Mouse (Mus musculus): Measurements from ENCODE around the gene Erc2. TPM values are rescaled to one million over a fixed set of nuclear protein-coding genes. Genes with fewer than 3 reads are reported as not detected.

Gene Erc2
- polyA plus RNA-seq, 1 experiment from 2014 or later = 4.3 TPM

GRCm38 (mm10) chr14:28509441-28510340 lies 887.5 kb downstream of the Erc2 start:
- Histone ChIP-seq H3K4me2 (ENCODE audit: low read depth, low read length) (peak overlapping the region; percentile 84), H3K27me3 (replicated peaks; ENCODE audit: control insufficient read depth, insufficient read depth, low read length) (peaks cover 9% of the 10 kb centered on the region; the same call in 1 of the 2 replicates), H3K27ac (replicated peaks; ENCODE audit: low read depth, low read length) (peak overlapping the region; percentile 99), H3K36me3 (ENCODE audit: control insufficient read depth, insufficient read depth, low read length) (peaks cover 33% of the 10 kb centered on the region), H3K9ac (ENCODE audit: low read depth, low read length) (peak overlapping the region; percentile 96), H3K4me3 (ENCODE audit: low read depth, low read length) (peak overlapping the region; percentile 86), H3K9me3 (ENCODE audit: control insufficient read depth, low read length) (no peaks in the 10 kb centered on the region), H3K4me1 (ENCODE audit: control insufficient read depth, insufficient read depth, low read length) (0 out of 2 replicates have a peak, but pooled peaks cover 3% of the 10 kb centered on the region)
- 0% methylated on average over 41 of the region's 47 CpGs for WGBS
- ATAC-seq (ENCODE audit: low read depth) (peak; percentile 32; the same call in 1 of the 2 replicates), DNase-seq (ENCODE audit: low spot score) (peak; percentile 83)

GRCm38 (mm10) chr14:28510341-28511028 lies 888.3 kb downstream of the Erc2 start:
- H3K4me1 ChIP-seq (ENCODE audit: control insufficient read depth, insufficient read depth, low read length) = 0 out of 2 replicates have a peak, but pooled peaks cover 6% of the 10 kb centered on the region
- H3K4me2 ChIP-seq (ENCODE audit: low read depth, low read length) = peak overlapping the region; percentile 84
- peak; percentile 23; the same call in 1 of the 2 replicates for ATAC-seq (ENCODE audit: low read depth)
- H3K9ac ChIP-seq (ENCODE audit: low read depth, low read length) = peak overlapping the region; percentile 96
- under 1% methylated on average over 29 of the region's 29 CpGs for WGBS
- DNase-seq (ENCODE audit: low spot score) = peak; percentile 50
- peak overlapping the region; percentile 99 for H3K27ac ChIP-seq (replicated peaks; ENCODE audit: low read depth, low read length)
- H3K4me3 ChIP-seq (ENCODE audit: low read depth, low read length) = peak overlapping the region; percentile 86
- H3K27me3 ChIP-seq (replicated peaks; ENCODE audit: control insufficient read depth, insufficient read depth, low read length) = peaks cover 9% of the 10 kb centered on the region; the same call in 1 of the 2 replicates
- peaks cover 37% of the 10 kb centered on the region for H3K36me3 ChIP-seq (ENCODE audit: control insufficient read depth, insufficient read depth, low read length)
- H3K9me3 ChIP-seq (ENCODE audit: control insufficient read depth, low read length) = no peaks in the 10 kb centered on the region

GRCm38 (mm10) chr14:28511029-28511651 lies 888.9 kb downstream of the Erc2 start:
- Histone ChIP-seq H3K27ac (replicated peaks; ENCODE audit: low read depth, low read length) (peak overlapping the region; percentile 99), H3K9me3 (ENCODE audit: control insufficient read depth, low read length) (no peaks in the 10 kb centered on the region), H3K4me1 (ENCODE audit: control insufficient read depth, insufficient read depth, low read length) (0 out of 2 replicates have a peak, but pooled peaks cover 6% of the 10 kb centered on the region), H3K27me3 (replicated peaks; ENCODE audit: control insufficient read depth, insufficient read depth, low read length) (peaks cover 9% of the 10 kb centered on the region; the same call in 1 of the 2 replicates), H3K4me2 (ENCODE audit: low read depth, low read length) (peak overlapping the region; percentile 84), H3K4me3 (ENCODE audit: low read depth, low read length) (peak overlapping the region; percentile 86), H3K36me3 (ENCODE audit: control insufficient read depth, insufficient read depth, low read length) (peaks cover 43% of the 10 kb centered on the region), H3K9ac (ENCODE audit: low read depth, low read length) (peak overlapping the region; percentile 96)
- under 1% methylated on average over 36 of the region's 41 CpGs for WGBS
- no peak; the same call in 1 of the 2 replicates for ATAC-seq (ENCODE audit: low read depth)
- DNase-seq (ENCODE audit: low spot score) = peak; percentile 76

DNA sequence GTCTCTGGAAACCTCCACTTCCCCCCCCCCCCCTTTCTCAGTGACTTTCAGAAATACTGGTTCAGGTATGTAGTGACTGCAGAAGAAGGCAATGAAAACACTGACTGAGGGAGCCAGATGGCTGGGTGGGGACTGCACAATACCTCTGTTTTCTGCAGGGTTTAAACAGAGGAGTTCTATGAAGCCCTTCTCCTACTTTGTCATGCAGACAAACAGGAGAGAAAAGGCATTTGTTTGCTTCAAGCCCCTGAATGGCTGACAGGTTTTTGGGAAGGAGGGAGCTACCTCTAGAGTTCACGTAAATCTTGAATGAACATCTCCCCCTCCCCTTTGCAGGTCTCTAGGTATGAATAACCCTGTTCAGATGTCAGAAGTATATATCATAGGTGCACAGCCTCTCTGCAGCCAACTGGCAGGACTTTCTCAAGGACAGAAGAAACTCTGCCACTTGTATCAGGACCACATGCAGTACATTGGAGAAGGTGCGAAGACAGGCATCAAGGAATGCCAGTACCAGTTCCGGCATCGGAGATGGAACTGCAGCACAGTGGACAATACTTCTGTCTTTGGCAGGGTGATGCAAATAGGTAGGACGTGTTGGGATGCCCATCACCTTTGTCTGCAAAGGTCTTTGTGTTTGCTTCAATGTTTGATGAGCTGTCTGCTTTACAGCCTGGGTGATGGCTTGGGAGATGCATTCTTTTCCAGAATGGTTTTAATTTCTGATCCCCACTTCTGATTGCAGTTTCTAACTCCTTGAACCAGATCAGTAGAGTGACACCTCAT lies 890.8 kb downstream of the Erc2 start:
- H3K4me2 ChIP-seq (ENCODE audit: low read depth, low read length) = peak overlapping the region; percentile 84
- H3K27me3 ChIP-seq (replicated peaks; ENCODE audit: control insufficient read depth, insufficient read depth, low read length) = peaks cover 9% of the 10 kb centered on the region; the same call in 1 of the 2 replicates
- H3K36me3 ChIP-seq (ENCODE audit: control insufficient read depth, insufficient read depth, low read length) = peaks cover 59% of the 10 kb centered on the region
- H3K4me1 ChIP-seq (ENCODE audit: control insufficient read depth, insufficient read depth, low read length) = 0 out of 2 replicates have a peak, but pooled peaks cover 6% of the 10 kb centered on the region
- peak overlapping the region; percentile 99 for H3K27ac ChIP-seq (replicated peaks; ENCODE audit: low read depth, low read length)
- peak overlapping the region; percentile 86 for H3K4me3 ChIP-seq (ENCODE audit: low read depth, low read length)
- no peak for DNase-seq (ENCODE audit: low spot score)
- no peak for ATAC-seq (ENCODE audit: low read depth)
- 75% methylated on average over 5 of the region's 5 CpGs for WGBS
- peak overlapping the region; percentile 96 for H3K9ac ChIP-seq (ENCODE audit: low read depth, low read length)
- no peaks in the 10 kb centered on the region for H3K9me3 ChIP-seq (ENCODE audit: control insufficient read depth, low read length)

- Histone ChIP-seq H3K27me3 (replicated peaks; ENCODE audit: control insufficient read depth, insufficient read depth, low read length) (peaks cover 3% of the 10 kb centered on the region; the same call in 1 of the 2 replicates), H3K4me3 (ENCODE audit: low read depth, low read length) (peak overlapping the region; percentile 86), H3K27ac (replicated peaks; ENCODE audit: low read depth, low read length) (peak overlapping the region; percentile 99), H3K9me3 (ENCODE audit: control insufficient read depth, low read length) (no peaks in the 10 kb centered on the region), H3K9ac (ENCODE audit: low read depth, low read length) (peak overlapping the region; percentile 96), H3K4me1 (ENCODE audit: control insufficient read depth, insufficient read depth, low read length) (0 out of 2 replicates have a peak, but pooled peaks cover 6% of the 10 kb centered on the region), H3K4me2 (ENCODE audit: low read depth, low read length) (peak overlapping the region; percentile 84), H3K36me3 (ENCODE audit: control insufficient read depth, insufficient read depth, low read length) (peaks cover 68% of the 10 kb centered on the region)
- DNase-seq (ENCODE audit: low spot score) (no peak), ATAC-seq (ENCODE audit: low read depth) (no peak)
- 43% methylated on average over 2 of the region's 2 CpGs for WGBS
Measured at GRCm38 (mm10) chr14:28514171-28514570, 891.9 kb downstream of the Erc2 start.

- Histone ChIP-seq H3K4me2 (ENCODE audit: low read depth, low read length) (peak overlapping the region; percentile 84), H3K27ac (replicated peaks; ENCODE audit: low read depth, low read length) (peak overlapping the region; percentile 65; the same call in 1 of the 2 replicates), H3K4me1 (ENCODE audit: control insufficient read depth, insufficient read depth, low read length) (0 out of 2 replicates have a peak, but pooled peaks cover 6% of the 10 kb centered on the region), H3K27me3 (replicated peaks; ENCODE audit: control insufficient read depth, insufficient read depth, low read length) (peaks cover 3% of the 10 kb centered on the region; the same call in 1 of the 2 replicates), H3K36me3 (ENCODE audit: control insufficient read depth, insufficient read depth, low read length) (peaks cover 79% of the 10 kb centered on the region), H3K9ac (ENCODE audit: low read depth, low read length) (peak overlapping the region; percentile 96), H3K4me3 (ENCODE audit: low read depth, low read length) (peak overlapping the region; percentile 86), H3K9me3 (ENCODE audit: control insufficient read depth, low read length) (no peaks in the 10 kb centered on the region)
- 43% methylated on average over 6 of the region's 6 CpGs for WGBS
- DNase-seq (ENCODE audit: low spot score) (no peak), ATAC-seq (ENCODE audit: low read depth) (no peak)
Measured at GRCm38 (mm10) chr14:28515331-28515730, 893.1 kb downstream of the Erc2 start.

DNA sequence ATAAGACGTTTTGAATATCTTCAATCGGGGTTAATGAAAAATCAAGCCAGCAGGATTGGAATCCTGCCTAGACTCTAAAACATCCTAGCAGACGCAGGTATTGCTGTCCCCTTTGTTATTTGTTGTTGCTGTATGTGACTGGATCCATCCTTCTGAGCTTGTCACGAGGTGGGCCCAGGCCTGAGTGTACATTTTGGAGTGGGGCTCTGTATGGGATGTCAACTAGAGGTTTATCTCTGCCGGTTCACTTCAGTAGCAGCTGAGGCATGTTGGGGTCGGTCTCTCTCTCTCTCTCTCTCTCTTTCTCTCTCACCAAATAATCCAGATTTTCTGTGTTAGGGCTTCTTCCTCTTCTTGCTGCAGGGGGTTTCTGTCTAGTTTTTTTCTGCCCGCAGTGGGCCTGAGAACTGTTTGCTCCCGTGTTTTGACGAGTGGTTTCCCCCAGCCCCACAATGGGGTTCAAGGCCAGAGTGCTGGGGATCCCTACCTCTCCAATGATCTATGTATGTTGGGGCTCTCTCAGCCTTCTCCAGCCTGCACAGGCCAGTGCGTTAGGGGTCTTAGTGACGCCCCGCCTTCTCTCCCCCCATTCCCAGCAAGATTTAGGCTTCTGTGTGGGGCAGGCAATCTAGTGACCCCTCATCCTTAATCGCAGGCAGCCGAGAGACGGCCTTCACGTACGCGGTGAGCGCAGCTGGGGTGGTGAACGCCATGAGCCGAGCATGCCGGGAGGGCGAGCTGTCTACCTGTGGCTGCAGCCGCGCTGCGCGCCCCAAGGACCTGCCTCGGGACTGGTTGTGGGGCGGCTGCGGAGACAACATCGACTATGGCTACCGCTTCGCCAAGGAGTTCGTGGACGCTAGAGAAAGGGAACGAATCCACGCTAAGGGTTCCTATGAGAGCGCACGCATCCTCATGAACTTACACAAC lies 895.7 kb downstream of the Erc2 start:
- 63% methylated on average over 39 of the region's 39 CpGs for WGBS
- H3K4me2 ChIP-seq (ENCODE audit: low read depth, low read length) = peak overlapping the region; percentile 84
- H3K4me1 ChIP-seq (ENCODE audit: control insufficient read depth, insufficient read depth, low read length) = 0 out of 2 replicates have a peak, but pooled peaks cover 2% of the 10 kb centered on the region
- H3K9me3 ChIP-seq (ENCODE audit: control insufficient read depth, low read length) = no peaks in the 10 kb centered on the region
- no peak for DNase-seq (ENCODE audit: low spot score)
- peak overlapping the region; percentile 77 for H3K27ac ChIP-seq (replicated peaks; ENCODE audit: low read depth, low read length)
- ATAC-seq (ENCODE audit: low read depth) = no peak
- H3K36me3 ChIP-seq (ENCODE audit: control insufficient read depth, insufficient read depth, low read length) = peaks cover 85% of the 10 kb centered on the region
- H3K27me3 ChIP-seq (replicated peaks; ENCODE audit: control insufficient read depth, insufficient read depth, low read length) = no peaks in the 10 kb centered on the region
- H3K4me3 ChIP-seq (ENCODE audit: low read depth, low read length) = peak overlapping the region; percentile 21; the same call in 1 of the 2 replicates
- H3K9ac ChIP-seq (ENCODE audit: low read depth, low read length) = peak overlapping the region; percentile 96; the same call in 1 of the 2 replicates

All from embryonic facial prominence, embryonic 14.5 days (tissue).